Mouse (Mus musculus): Measurements from ENCODE around the gene Ldlrad1. TPM values are rescaled to one million over a fixed set of nuclear protein-coding genes. Genes with fewer than 3 reads are reported as not detected.

Ldlrad1 gene
- polyA plus RNA-seq (2021; fragmentation: Nextera tagmentation) = not detected in 2 replicates
- long read RNA-seq, experiment 1 = 0 reads
- long read RNA-seq, experiment 2 = 0 reads

DNA sequence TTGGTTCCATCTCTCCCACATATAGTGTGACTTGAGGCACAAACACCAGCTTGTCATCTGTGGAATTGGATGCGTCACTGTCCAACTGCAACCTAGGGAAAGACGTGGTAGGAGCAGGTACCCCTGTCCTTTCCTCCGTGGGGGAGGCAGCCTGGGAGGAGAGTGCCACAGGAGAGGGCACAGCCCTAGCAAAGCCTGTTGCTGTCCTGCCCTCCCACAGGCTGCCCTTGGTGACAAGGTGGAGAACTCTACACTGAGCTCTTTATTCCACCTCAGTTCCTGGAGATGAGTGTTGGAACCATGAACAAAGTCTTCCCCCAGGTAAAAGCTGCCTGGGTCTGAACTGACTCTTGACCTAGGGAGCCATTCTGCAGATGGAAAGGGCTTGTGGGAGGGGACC lies at the start of gene Ldlrad1:
Ldlrad1 (plus strand) TSS at position 301 of the 400 bp plus-strand sequence.

DNA sequence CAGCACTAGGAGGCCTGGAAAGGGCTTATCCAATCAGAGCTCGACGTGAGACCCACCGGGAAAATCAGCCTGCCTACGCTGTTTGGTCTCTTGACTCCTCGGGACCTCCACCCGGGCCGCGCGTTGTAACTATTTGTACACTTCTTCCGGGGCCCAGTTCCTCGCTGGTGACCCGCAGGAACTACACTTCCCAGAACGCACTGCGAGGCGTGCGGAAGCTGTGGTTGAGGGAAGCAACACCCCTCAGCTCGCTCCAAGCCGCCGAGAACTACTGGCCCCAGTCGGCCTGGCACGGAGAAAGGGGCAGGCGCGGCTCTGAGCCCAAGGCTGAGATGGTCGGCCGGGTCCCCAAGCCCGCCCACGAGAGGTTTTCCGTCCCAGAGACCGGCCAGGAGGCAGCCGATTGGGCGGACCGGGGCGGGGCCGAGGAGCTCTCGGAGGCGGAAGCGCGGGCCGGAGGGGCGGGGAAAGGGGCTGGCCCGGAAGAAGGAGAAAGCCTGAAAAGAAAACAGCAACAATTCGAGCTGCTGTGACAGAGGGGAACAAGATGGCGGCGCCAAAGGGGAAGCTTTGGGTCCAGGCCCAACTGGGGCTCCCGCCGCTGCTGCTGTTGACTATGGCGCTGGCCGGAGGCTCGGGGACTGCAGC lies 30.7 kb upstream of the Ldlrad1 start, which contains the start of gene Tmem59:
Tmem59 (plus strand) TSS at position 218 of the 648 bp plus-strand sequence.

DNA sequence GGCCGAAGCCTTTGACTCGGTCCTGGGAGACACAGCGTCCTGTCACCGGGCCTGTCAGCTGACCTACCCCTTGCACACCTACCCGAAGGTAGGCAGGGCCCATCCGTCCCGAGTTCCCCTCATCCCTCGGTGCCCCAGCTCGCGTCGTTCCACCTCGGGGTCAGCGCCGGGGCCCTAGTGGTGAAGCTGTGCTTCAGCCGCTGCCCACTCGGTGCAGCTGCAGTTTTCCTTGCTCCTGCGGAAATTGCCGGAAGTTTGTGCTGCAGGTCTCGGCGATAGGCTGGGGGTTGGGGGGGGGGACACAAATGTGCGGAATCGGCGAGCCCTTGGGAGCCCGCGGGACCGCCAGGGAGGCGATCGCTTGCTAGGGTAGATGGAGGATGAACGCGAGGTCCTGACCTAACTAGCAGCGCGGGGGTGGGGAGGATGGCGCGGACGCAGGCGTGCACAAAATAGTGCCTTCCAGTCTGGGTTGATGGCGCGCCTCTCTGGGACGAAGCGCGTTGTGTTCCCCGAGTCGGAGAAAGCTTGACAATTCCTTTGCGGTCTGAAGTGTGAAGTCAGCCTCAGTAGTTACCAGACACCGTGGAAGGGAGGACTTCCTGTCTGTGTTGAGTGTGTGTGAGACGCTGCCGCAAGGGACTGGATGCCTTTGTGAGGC lies 30.0 kb upstream of the Ldlrad1 start, which contains the start of gene Tceanc2:
Tceanc2 (minus strand) TSS at position 287 of the 661 bp plus-strand sequence.

DNA sequence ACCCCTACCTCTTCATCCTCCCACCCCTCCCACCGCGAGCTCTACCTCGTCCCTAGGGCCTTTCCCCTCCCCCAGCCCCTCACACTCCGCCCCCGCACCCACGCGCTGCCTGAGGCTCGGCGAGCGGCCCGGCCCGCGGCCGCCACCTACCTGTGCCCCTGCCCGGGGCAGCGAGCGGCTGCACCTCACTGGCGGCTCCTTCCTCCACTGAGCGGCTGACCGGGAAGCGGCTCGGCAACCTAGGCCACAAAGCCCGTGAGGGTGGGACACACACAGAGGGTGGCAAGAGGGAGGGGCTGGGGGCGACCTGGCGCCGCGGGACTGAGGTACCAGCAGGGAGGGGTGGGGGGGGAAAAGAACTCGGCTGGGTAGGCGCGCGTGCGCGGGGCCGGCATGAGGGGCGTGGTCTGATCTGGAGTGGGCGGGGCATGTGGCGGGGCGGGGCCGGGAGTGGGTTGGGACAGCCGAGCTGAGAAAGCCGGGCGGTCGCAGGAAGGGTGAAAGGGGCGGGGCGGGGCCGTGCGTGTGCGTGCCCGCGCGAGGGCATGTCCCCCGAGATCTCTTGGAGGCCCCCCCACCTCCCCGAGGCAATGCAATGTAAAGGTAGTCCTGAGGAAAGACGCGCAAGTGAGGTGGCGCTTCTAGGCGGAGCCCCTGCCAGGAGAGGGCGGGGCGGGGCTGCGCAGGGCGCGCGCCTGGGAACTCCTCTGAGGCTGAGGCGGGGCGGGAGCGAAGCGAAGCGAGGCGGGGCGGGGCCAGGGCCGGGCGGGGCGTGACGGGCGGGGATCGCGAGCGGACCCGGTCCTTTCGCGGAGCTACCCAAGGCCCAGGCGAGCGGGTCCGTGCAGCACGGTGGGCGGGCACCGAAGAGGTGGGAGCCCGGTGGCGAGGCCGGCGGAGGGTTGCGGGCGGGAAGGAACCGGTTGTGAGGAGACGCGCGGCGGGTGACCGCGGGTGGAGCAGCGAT lies 44.4 kb downstream of the Ldlrad1 start, which contains the start of the genes Lrrc42 and Hspb11:
Lrrc42 (minus strand) TSS at position 408 of the 967 bp plus-strand sequence.
Hspb11 (plus strand) TSS at position 469 of the 967 bp plus-strand sequence.

Other genes with a start within 250 kb of the Ldlrad1 start
- 32.5 and 36.7 TPM in 2 replicates for gene Mrpl37, start 142.3 kb upstream of the Ldlrad1 start, polyA plus RNA-seq (2021; fragmentation: Nextera tagmentation)
- 4.0 and 4.2 TPM in 2 replicates for gene Cyb5rl, start 142.2 kb upstream of the Ldlrad1 start, polyA plus RNA-seq (2021; fragmentation: Nextera tagmentation)
- gene Cdcp2, start 112.3 kb upstream of the Ldlrad1 start, polyA plus RNA-seq (2021; fragmentation: Nextera tagmentation) = not detected in 2 replicates
- gene Tmem59, start 30.8 kb upstream of the Ldlrad1 start, polyA plus RNA-seq (2021; fragmentation: Nextera tagmentation) = 502 and 566 TPM in 2 replicates
- gene Tceanc2, start 30.1 kb upstream of the Ldlrad1 start, polyA plus RNA-seq (2021; fragmentation: Nextera tagmentation) = 9.1 and 19.8 TPM in 2 replicates
- gene Lrrc42, start 44.4 kb downstream of the Ldlrad1 start, polyA plus RNA-seq (2021; fragmentation: Nextera tagmentation) = 15.9 and 18.2 TPM in 2 replicates
- gene Hspb11, start 44.4 kb downstream of the Ldlrad1 start, polyA plus RNA-seq (2021; fragmentation: Nextera tagmentation) = 61.3 and 69.9 TPM in 2 replicates
- gene Dio1, start 98.0 kb downstream of the Ldlrad1 start, polyA plus RNA-seq (2021; fragmentation: Nextera tagmentation) = 0.15 TPM in 1 of 2 replicates, not detected in the other
- gene Yipf1, start 105.2 kb downstream of the Ldlrad1 start, polyA plus RNA-seq (2021; fragmentation: Nextera tagmentation) = 127 and 146 TPM in 2 replicates
- gene Ndc1, start 158.6 kb downstream of the Ldlrad1 start, polyA plus RNA-seq (2021; fragmentation: Nextera tagmentation) = 5.4 and 5.8 TPM in 2 replicates
- gene Glis1, start 225.4 kb downstream of the Ldlrad1 start, polyA plus RNA-seq (2021; fragmentation: Nextera tagmentation) = 0.19 and 0.25 TPM in 2 replicates